Mouse (Mus musculus): ENCODE measurements around the gene Mdga1. TPM values are rescaled to one million over a fixed set of nuclear protein-coding genes. Genes with fewer than 3 reads are reported as not detected.

Mdga1 gene
- polyA plus RNA-seq, 1 experiment from 2014 or later, result 17.7 TPM

DNA sequence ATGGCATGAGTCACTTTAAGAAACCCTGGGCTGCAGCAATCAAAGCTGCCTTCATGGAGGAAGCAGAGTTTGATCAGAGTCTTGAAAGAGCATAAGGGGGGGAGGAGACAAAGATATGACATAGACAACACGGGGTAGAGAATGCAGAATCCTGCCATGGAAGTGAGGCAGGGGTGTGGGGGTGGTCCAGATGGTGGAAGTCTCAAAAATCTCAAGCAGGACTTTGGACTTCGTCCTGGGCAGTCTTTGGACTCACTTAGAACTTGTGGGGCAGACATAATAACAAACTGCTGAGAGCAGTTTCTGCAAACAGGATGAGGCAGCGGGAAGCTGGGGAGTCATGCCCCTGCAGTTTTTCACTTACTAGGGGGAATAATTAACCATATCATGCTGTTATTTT is 166.3 kb downstream of the Mdga1 start:
- in situ Hi-C loops (cut with MboI; ENCODE audit: low pct_unique_long_range_greater_than_20kb), result no loop called here
- peaks cover 3% of the 10 kb centered on the region for H3K27me3 ChIP-seq
- DNase-seq (ENCODE audit: low read depth, low spot score) (no peak), ATAC-seq (no peak)
- ChIA-PET POLR2A (no interaction called here), CTCF (no interaction called here)
- no peak for TF ChIP-seq CTCF (IDR thresholded peaks at IDR 0.05)

DNA sequence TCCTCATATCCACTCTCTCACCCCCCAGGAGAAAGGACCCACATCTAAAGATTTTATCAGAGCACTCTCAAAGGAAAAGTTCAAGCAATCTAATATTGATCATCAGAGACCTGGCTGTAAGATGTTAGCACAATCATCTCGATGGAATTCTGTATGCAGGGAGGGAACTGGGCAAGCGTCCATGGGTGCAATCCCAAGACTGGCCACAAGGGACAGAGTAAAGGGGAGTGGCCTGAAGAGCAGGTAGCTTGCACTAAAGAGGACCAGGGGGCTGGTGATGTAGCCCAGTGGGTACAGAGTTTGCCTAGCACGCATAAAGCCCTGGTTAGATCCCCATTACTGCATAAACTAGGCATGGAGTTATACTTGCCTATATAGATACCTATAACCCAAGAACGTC is 168.5 kb downstream of the Mdga1 start:
- ChIA-PET CTCF (no interaction called here), POLR2A (no interaction called here)
- ATAC-seq (no peak), DNase-seq (ENCODE audit: low read depth, low spot score) (no peak)
- no peaks in the 10 kb centered on the region for H3K27me3 ChIP-seq
- in situ Hi-C loops (cut with MboI; ENCODE audit: low pct_unique_long_range_greater_than_20kb), result no loop called here
- TF ChIP-seq CTCF (IDR thresholded peaks at IDR 0.05), result peak; percentile 72

DNA sequence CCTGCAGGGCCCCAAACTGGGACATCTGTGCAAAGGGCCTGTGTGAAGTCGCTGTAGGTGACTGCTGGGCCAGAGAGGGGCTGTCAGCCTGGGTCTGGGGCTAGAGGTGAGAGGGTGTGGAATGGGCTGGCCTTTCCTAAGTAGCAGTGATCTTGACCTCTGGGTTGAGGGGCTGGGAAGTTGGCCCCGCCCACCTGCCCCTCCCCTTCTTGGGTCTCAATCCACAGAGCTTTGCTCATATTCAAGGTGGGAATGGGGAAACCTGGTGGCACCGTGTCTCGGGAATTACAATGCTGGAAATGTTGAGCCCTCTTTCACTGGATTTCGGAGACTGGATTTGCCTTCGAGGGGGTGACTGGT is 169.8 kb downstream of the Mdga1 start:
- in situ Hi-C loops (cut with MboI; ENCODE audit: low pct_unique_long_range_greater_than_20kb), result no loop called here

DNA sequence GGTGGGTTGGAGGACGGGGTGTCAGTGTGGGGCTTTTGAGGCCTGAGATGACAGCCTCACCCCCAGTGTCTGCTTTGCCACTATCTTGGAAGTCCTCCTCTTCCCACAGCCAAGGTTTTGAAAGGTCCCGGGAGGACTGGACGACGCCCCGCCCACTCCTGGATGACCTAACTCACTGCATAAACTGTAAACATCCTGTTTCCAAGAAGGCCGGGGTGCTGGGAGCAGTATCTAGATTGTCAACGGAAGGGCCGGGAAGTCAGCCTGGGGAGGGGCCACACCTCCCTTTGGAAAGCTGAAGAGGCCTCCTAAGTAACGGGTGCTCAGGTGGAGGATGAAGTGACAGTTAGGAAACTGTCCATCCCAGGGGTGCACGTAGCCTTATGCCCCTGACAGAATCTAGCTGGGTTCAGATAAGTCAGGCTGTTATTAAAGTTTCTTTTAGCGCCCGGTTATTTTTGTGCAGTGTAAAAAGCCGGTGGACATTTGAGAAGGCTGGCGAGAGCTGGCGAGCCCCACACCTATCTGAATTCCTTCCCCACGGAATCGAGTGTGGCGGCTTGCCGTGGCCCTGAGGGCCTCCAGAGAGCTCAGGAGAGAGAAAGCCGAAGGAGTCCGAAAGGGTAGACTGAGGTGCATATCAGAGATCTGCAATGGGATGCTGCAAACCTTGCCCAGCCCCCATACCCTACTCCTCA is 170.3 kb downstream of the Mdga1 start:
- ChIA-PET CTCF (no interaction called here), POLR2A (no interaction called here)
- DNase-seq (ENCODE audit: low read depth, low spot score) (no peak), ATAC-seq (no peak)
- in situ Hi-C loops (cut with MboI; ENCODE audit: low pct_unique_long_range_greater_than_20kb), result no loop called here
- peaks cover 2% of the 10 kb centered on the region for H3K27me3 ChIP-seq
- no peak for TF ChIP-seq CTCF (IDR thresholded peaks at IDR 0.05)

More for the DNA sequence above, 169.8 kb downstream of the Mdga1 start:
- ChIA-PET POLR2A (no interaction called here), CTCF (no interaction called here)
- no peak for ATAC-seq
- TF ChIP-seq CTCF (IDR thresholded peaks at IDR 0.05), result no peak
- no peak for DNase-seq (ENCODE audit: low read depth, low spot score)
- H3K27me3 ChIP-seq, result no peaks in the 10 kb centered on the region

DNA sequence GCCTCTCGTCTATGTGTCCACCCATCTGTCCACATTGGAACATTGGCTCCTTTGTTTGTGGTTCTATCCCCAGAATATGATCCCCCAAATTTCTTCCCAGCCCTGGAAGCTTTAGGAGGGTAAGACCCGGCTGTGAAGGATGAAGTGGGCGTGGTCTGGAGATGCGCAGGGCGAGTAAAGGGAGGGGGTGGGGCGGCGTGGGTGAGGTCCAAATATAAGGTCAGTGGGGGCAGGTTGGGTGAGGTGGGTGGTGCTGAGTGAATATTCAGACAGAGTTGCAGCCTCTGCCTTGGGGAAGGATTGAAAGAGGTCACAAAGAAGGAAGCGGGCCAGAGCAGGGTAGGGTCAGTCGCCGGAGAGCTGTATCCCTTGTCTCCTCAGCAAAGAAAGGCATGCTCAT is 171.7 kb downstream of the Mdga1 start:
- TF ChIP-seq CTCF (IDR thresholded peaks at IDR 0.05), result no peak
- DNase-seq (ENCODE audit: low read depth, low spot score) (no peak), ATAC-seq (no peak)
- in situ Hi-C loops (cut with MboI; ENCODE audit: low pct_unique_long_range_greater_than_20kb), result no loop called here
- ChIA-PET POLR2A (no interaction called here), CTCF (interaction anchor here (1.5 kb wide), 1 partner anchor 59 kb away, joined by 3 read pairs; no protein-coding TSS in a partner anchor)
- peaks cover 4% of the 10 kb centered on the region for H3K27me3 ChIP-seq

DNA sequence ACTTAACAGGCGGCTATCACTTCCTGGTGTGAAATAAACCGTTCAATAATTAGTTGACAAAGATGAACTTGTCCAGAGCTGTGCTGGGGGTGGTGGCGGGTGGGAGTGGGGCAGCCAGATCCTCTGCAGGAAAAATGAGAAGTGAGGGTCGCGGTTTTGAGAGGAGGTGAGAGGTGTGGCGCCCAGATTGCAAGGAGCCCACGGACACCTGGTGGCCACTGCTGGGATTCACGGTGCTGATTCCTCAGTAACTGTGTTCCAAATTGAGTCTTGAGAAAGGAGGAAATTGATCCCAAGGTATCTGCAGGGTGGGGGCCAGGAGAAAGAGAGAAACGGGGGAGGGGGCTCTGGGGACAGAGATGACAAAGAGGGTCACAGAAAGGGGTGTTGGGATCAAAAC is 173.1 kb downstream of the Mdga1 start:
- ATAC-seq (no peak), DNase-seq (ENCODE audit: low read depth, low spot score) (no peak)
- in situ Hi-C loops (cut with MboI; ENCODE audit: low pct_unique_long_range_greater_than_20kb), result no loop called here
- POLR2A ChIA-PET, result no interaction called here
- TF ChIP-seq CTCF (IDR thresholded peaks at IDR 0.05), result peak; percentile 17
- CTCF ChIA-PET, result interaction anchor here (1.5 kb wide), 1 partner anchor 58 kb away, joined by 3 read pairs; no protein-coding TSS in a partner anchor
- H3K27me3 ChIP-seq, result peaks cover 4% of the 10 kb centered on the region

DNA sequence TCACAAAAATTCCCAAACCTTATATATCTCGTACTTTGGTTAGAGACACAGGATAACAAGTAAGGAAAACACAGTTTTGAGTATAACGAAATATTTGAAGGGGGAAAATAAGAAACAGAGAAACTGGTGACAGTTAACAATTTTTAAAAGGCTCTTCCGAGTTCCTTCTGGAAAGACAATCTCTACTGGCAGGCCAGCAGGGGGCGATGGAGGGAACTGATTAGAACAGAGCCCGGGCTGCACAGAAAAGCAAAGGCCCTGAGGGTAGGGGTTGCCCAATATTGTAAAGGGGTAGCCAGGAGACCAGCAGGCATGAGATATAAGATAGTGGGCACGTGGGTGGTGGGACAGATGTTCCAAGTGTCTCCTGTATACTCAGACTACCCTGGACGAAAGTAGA is 173.8 kb downstream of the Mdga1 start:
- ATAC-seq (no peak), DNase-seq (ENCODE audit: low read depth, low spot score) (no peak)
- ChIA-PET POLR2A (no interaction called here), CTCF (interaction anchor here (1.0 to 2.1 kb wide), 2 partner anchors 88 to 90 kb away, joined by 3 to 8 read pairs; no protein-coding TSS in a partner anchor)
- TF ChIP-seq CTCF (IDR thresholded peaks at IDR 0.05), result peak; percentile 78
- peaks cover 4% of the 10 kb centered on the region for H3K27me3 ChIP-seq
- in situ Hi-C loops (cut with MboI; ENCODE audit: low pct_unique_long_range_greater_than_20kb), result no loop called here

DNA sequence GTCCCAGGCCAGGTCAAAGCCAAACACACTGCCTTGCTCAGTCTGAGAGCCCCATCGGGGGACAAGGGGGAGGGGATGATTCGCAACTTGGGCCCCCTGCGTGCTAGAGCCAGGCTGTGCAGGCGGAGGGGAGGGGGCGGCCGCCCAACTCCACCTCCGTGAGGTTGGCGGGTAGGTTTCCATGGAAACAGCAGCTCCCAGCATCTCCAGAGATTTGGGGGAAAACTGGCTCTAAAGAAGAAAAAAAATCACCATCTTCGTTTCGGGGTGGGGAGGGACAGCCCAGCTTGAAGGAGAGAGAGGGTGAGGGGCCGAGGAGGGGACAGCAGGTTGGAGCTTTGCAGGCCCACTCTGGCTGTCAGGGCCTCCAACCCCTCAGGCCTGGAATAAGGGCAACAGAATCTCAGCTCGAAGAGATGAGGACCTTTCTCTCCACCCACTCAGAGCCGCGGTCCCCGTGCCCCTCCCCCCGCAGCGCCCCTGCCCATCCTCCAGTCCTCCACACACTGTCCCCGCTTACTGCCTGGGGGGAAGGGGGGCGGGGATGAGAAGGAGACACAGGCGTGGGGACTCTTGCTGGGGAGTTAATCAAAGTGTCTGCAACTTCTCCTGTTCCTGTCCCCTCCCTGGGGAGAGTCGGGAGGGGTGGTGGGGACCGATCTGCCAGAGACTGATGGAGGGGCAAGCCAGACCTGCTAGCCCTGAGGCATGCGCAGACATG is 174.7 kb downstream of the Mdga1 start:
- no peak for ATAC-seq
- in situ Hi-C loops (cut with MboI; ENCODE audit: low pct_unique_long_range_greater_than_20kb), result no loop called here
- no peak for DNase-seq (ENCODE audit: low read depth, low spot score)
- POLR2A ChIA-PET, result no interaction called here
- no peak for TF ChIP-seq CTCF (IDR thresholded peaks at IDR 0.05)
- CTCF ChIA-PET, result interaction anchor here (1.0 to 2.1 kb wide), 3 partner anchors 87 to 89 kb away, joined by 3 to 8 read pairs (median 4); no protein-coding TSS in a partner anchor
- peaks cover 4% of the 10 kb centered on the region for H3K27me3 ChIP-seq

DNA sequence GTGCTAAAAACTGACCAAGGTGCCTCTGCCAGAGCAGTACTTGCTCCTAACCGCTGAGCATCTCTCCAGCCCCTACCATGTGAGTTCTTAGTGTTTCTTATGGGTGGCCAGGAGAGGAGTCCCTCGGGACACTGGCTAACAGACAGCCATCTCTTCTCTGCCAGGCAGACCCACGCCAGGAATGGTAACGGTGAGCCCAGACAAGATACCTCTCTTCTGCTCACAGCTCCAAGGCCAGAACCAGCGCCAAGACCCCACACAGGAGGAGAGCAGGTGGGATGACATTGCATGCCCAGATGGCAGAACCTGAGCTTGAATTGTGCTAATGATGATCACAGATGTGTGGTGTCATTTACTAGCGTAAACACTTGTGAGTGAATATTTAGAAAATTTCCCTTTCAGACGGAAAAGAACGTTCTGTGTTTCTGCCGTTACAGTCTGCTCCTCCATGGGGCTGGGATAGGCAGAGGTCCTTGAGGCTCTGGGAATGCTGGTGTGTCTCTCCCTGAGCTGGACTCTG is 178.3 kb downstream of the Mdga1 start:
- POLR2A ChIA-PET, result no interaction called here
- peaks cover 4% of the 10 kb centered on the region for H3K27me3 ChIP-seq
- no peak for TF ChIP-seq CTCF (IDR thresholded peaks at IDR 0.05)
- DNase-seq (ENCODE audit: low read depth, low spot score) (no peak), ATAC-seq (no peak)
- CTCF ChIA-PET, result no interaction called here
- in situ Hi-C loops (cut with MboI; ENCODE audit: low pct_unique_long_range_greater_than_20kb), result loop anchor here (5.0 kb wide), 1 partner anchor 91 kb away; no protein-coding TSS in a partner anchor

DNA sequence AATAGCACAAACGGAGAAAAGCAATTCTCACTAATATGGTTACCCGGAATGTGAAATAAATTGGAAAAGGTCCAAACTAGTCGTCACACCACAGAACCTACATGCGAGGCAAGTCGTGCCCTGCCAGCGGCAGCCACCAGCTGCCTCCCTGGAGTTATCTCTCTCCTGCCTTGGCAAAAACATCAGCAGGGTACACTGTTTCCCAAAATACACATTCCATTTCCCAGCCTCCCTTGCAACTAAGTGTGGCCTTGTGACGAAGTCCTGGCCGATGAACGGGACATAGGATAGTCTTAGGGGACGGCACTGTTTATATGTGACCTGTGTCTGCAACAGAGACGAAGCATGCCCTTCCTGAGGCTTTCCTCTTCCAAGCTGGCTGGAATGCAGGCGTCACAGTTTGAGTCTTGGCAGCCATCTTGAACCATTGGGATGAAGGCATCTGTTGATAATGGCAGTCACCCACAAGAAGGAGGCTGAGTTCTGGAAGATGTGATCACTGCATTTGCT is 179.6 kb downstream of the Mdga1 start:
- CTCF ChIA-PET, result no interaction called here
- no peak for ATAC-seq
- DNase-seq (ENCODE audit: low read depth, low spot score), result no peak
- in situ Hi-C loops (cut with MboI; ENCODE audit: low pct_unique_long_range_greater_than_20kb), result loop anchor here (5.0 kb wide), 1 partner anchor 92 kb away; no protein-coding TSS in a partner anchor
- no peak for TF ChIP-seq CTCF (IDR thresholded peaks at IDR 0.05)
- POLR2A ChIA-PET, result no interaction called here
- peaks cover 4% of the 10 kb centered on the region for H3K27me3 ChIP-seq

DNA sequence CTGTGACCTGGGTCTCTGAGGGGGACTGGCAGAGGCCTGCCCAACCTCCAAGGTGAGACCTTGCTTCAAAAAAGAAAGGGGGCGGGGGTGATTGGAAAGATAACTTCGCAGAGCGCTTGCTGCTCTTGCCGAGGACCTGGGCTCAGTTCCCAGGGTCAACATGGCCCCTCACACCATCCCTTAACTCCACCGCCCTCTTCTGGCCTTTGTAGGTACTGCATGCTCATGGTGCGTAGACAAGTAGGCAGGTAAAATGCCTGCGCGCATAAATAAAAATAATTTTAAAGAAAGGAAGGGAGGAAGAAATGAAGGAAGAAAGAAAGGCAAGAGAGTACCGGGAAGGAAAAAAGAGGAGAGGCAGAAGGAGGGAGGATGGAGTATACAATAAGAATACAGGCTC is 180.2 kb downstream of the Mdga1 start:
- in situ Hi-C loops (cut with MboI; ENCODE audit: low pct_unique_long_range_greater_than_20kb), result loop anchor here (5.0 kb wide), 1 partner anchor 93 kb away; no protein-coding TSS in a partner anchor
- TF ChIP-seq CTCF (IDR thresholded peaks at IDR 0.05), result peak; percentile 51
- DNase-seq (ENCODE audit: low read depth, low spot score) (no peak), ATAC-seq (no peak)
- H3K27me3 ChIP-seq, result peaks cover 4% of the 10 kb centered on the region
- CTCF ChIA-PET, result interaction anchor here (1.1 kb wide), 1 partner anchor 17 kb away, joined by 3 read pairs; no protein-coding TSS in a partner anchor
- POLR2A ChIA-PET, result no interaction called here

All from Patski (cell line).